8 mouse cellular contexts compared by ENCODE assay signal in the genomic region with DNA sequence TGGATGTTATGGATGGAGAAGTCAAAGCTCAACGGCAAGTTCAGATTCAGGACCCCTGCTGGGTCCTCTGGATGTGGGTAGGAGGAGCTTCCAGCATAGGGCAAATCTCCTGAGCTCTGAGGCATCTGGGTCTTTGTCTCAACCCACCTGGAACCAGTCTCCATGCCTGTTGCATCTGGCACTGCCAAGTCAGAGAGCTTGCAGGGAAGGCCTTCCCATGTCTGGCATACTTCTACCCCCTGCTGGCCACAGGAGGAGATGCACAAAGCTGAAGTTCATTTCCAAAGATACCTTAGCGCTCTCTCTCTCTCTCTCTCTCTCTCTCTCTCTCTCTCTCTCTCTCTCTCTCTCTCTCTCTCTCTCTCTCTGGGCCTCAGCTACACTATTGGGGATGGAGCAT. TPM values are rescaled to one million over a fixed set of nuclear protein-coding genes. Genes with fewer than 3 reads are reported as not detected.
DNase-seq lines count a peak whose midpoint lies in the region; ATAC-seq and TF ChIP-seq lines count a peak whose summit lies in the region.

No protein-coding gene starts in this region.

- ATAC-seq in activated CD4-positive, CD25-positive, alpha-beta regulatory T cell, adult 4 months = peak; percentile 89
- peak; percentile 65 for ATAC-seq in erythroid progenitor cell, adult 5-6 weeks (replicated peaks; ENCODE audit: low FRiP score, poor library complexity, severe bottlenecking)
- peak; percentile 44; the same call in 1 of the 2 replicates for ATAC-seq in intestine, embryonic 15.5 days
- ATAC-seq in liver, postnatal 0 days = no peak

- WGBS in intestine, embryonic 15.5 days = 54% methylated on average over 2 of the region's 2 CpGs
- WGBS in liver, postnatal 0 days (ENCODE audit: insufficient replicate concordance) = 80% methylated on average over 2 of the region's 2 CpGs
- 53% methylated on average over 2 of the region's 2 CpGs for WGBS in olfactory bulb, adult 2 months

- no peak for TF ChIP-seq POLR2A in olfactory bulb, adult 2 months (IDR thresholded peaks at IDR 0.05; ENCODE audit: insufficient read depth, low read depth, low read length)

- peaks cover 17% of the 10 kb centered on the region for H3K36me3 ChIP-seq in intestine, embryonic 15.5 days
- peaks cover 94% of the 10 kb centered on the region for H3K36me3 ChIP-seq in liver, postnatal 0 days (replicated peaks; ENCODE audit: insufficient read depth, low read length)

- TF ChIP-seq EP300 in liver, postnatal 0 days (IDR thresholded peaks at IDR 0.05; ENCODE audit: low read depth) = no peak

- no peak overlapping the region for H3K27ac ChIP-seq in intestine, embryonic 15.5 days
- no peak overlapping the region for H3K27ac ChIP-seq in liver, postnatal 0 days (ENCODE audit: low read depth)
- no peak overlapping the region for H3K27ac ChIP-seq in olfactory bulb, adult 2 months (ENCODE audit: insufficient read depth, low read depth, low read length)

- H3K9me3 ChIP-seq in intestine, embryonic 15.5 days = no peaks in the 10 kb centered on the region
- no peaks in the 10 kb centered on the region for H3K9me3 ChIP-seq in liver, postnatal 0 days (ENCODE audit: low read length)

- no peak overlapping the region for H3K4me2 ChIP-seq in intestine, embryonic 15.5 days (replicated peaks)
- H3K4me2 ChIP-seq in liver, postnatal 0 days (ENCODE audit: low read depth, low read length) = no peak overlapping the region

- peak; percentile 42 for DNase-seq in ovary, postnatal 36 days (ENCODE audit: low spot score)
- no peak for DNase-seq in ovary, adult 18-20 months (ENCODE audit: low spot score)
- peak; percentile 56 for DNase-seq in liver, postnatal 0 days
- no peak for DNase-seq in urinary bladder, adult 18-20 months (ENCODE audit: low spot score in 2 of 2)

- peaks cover 4% of the 10 kb centered on the region; the same call in 1 of the 2 replicates for H3K4me1 ChIP-seq in intestine, embryonic 15.5 days (replicated peaks)
- H3K4me1 ChIP-seq in liver, postnatal 0 days (ENCODE audit: insufficient read depth) = no peaks in the 10 kb centered on the region
- no peaks in the 10 kb centered on the region for H3K4me1 ChIP-seq in olfactory bulb, adult 2 months (ENCODE audit: control insufficient read depth, insufficient read depth, low read length)

- no peak overlapping the region for H3K9ac ChIP-seq in intestine, embryonic 15.5 days
- H3K9ac ChIP-seq in liver, postnatal 0 days (replicated peaks) = no peak overlapping the region

- H3K27me3 ChIP-seq in intestine, embryonic 15.5 days (replicated peaks) = no peaks in the 10 kb centered on the region
- no peaks in the 10 kb centered on the region for H3K27me3 ChIP-seq in liver, postnatal 0 days (ENCODE audit: insufficient read depth, low read length)

- peak; percentile 90 for TF ChIP-seq CTCF in liver, postnatal 0 days (IDR thresholded peaks at IDR 0.05; ENCODE audit: low read depth)
- TF ChIP-seq CTCF in olfactory bulb, adult 2 months (IDR thresholded peaks at IDR 0.05; ENCODE audit: insufficient read depth, low read depth, low read length) = 0 out of 2 replicates have a peak, but pooled peaks have one; percentile 43

- H3K4me3 ChIP-seq in intestine, embryonic 15.5 days (replicated peaks) = no peak overlapping the region
- H3K4me3 ChIP-seq in liver, postnatal 0 days (ENCODE audit: low read depth, low read length) = no peak overlapping the region
- no peak overlapping the region for H3K4me3 ChIP-seq in olfactory bulb, adult 2 months (ENCODE audit: insufficient read depth, low read depth, low read length)

RNA-seq across cellular contexts. Expression of gene Slc43a1, which starts 17.1 kb away (rescaled TPM):
- 1 to 10 TPM; 3.7 to 7.6 TPM for polyA plus RNA-seq in activated CD4-positive, CD25-positive, alpha-beta regulatory T cell, adult 4 months (2017; shearing (Covaris generic))
- total RNA-seq in erythroid progenitor cell, adult 5-6 weeks (2015; ENCODE audit: low replicate concordance) = 716 and 794 TPM in 2 replicates
- 395 and 487 TPM in 2 replicates for total RNA-seq in erythroid progenitor cell, adult 5-6 weeks (2017; ENCODE audit: low replicate concordance)
- 15.0 and 16.3 TPM in 2 replicates for polyA plus RNA-seq in intestine, embryonic 15.5 days (2015; fragmentation: Nextera tagmentation; extraction: Ambion mirVana)
- 67.8 and 74.2 TPM in 2 replicates for polyA plus RNA-seq in liver, postnatal 0 days (2015; fragmentation: Nextera tagmentation; extraction: Ambion mirVana)
- polyA plus RNA-seq in olfactory bulb, adult 2 months (2012; ENCODE audit: insufficient read depth, insufficient read length, low replicate concordance, missing spikeins) = not detected in 2 replicates

RNA-seq across cellular contexts. Expression of gene Timm10, which starts 28.9 kb away (rescaled TPM):
- 10 to 100 TPM; 36.8 to 40.4 TPM for polyA plus RNA-seq in activated CD4-positive, CD25-positive, alpha-beta regulatory T cell, adult 4 months (2017; shearing (Covaris generic))
- total RNA-seq in erythroid progenitor cell, adult 5-6 weeks (2015; ENCODE audit: low replicate concordance) = 16.8 and 17.3 TPM in 2 replicates
- 6.5 TPM in 1 of 2 replicates, not detected in the other for total RNA-seq in erythroid progenitor cell, adult 5-6 weeks (2017; ENCODE audit: low replicate concordance)
- 56.1 and 67.2 TPM in 2 replicates for polyA plus RNA-seq in intestine, embryonic 15.5 days (2015; fragmentation: Nextera tagmentation; extraction: Ambion mirVana)
- 59.8 and 63.9 TPM in 2 replicates for polyA plus RNA-seq in liver, postnatal 0 days (2015; fragmentation: Nextera tagmentation; extraction: Ambion mirVana)
- not detected in 2 replicates for polyA plus RNA-seq in olfactory bulb, adult 2 months (2012; ENCODE audit: insufficient read depth, insufficient read length, low replicate concordance, missing spikeins)

RNA-seq across cellular contexts. Expression of gene Rtn4rl2, which starts 30.8 kb away (rescaled TPM):
- not detected for polyA plus RNA-seq in activated CD4-positive, CD25-positive, alpha-beta regulatory T cell, adult 4 months (2017; shearing (Covaris generic))
- not detected in 2 replicates for total RNA-seq in erythroid progenitor cell, adult 5-6 weeks (2015; ENCODE audit: low replicate concordance)
- not detected in 2 replicates for total RNA-seq in erythroid progenitor cell, adult 5-6 weeks (2017; ENCODE audit: low replicate concordance)
- polyA plus RNA-seq in intestine, embryonic 15.5 days (2015; fragmentation: Nextera tagmentation; extraction: Ambion mirVana) = 1.2 and 1.7 TPM in 2 replicates
- 0.14 and 0.31 TPM in 2 replicates for polyA plus RNA-seq in liver, postnatal 0 days (2015; fragmentation: Nextera tagmentation; extraction: Ambion mirVana)
- polyA plus RNA-seq in olfactory bulb, adult 2 months (2012; ENCODE audit: insufficient read depth, insufficient read length, low replicate concordance, missing spikeins) = not detected in 2 replicates

RNA-seq across cellular contexts. Expression of gene Smtnl1, which starts 33.3 kb away (rescaled TPM):
- polyA plus RNA-seq in activated CD4-positive, CD25-positive, alpha-beta regulatory T cell, adult 4 months (2017; shearing (Covaris generic)) = not detected
- not detected in 2 replicates for total RNA-seq in erythroid progenitor cell, adult 5-6 weeks (2015; ENCODE audit: low replicate concordance)
- total RNA-seq in erythroid progenitor cell, adult 5-6 weeks (2017; ENCODE audit: low replicate concordance) = not detected in 2 replicates
- 0.08 and 0.13 TPM in 2 replicates for polyA plus RNA-seq in intestine, embryonic 15.5 days (2015; fragmentation: Nextera tagmentation; extraction: Ambion mirVana)
- polyA plus RNA-seq in liver, postnatal 0 days (2015; fragmentation: Nextera tagmentation; extraction: Ambion mirVana) = 0.15 and 0.98 TPM in 2 replicates
- not detected in 2 replicates for polyA plus RNA-seq in olfactory bulb, adult 2 months (2012; ENCODE audit: insufficient read depth, insufficient read length, low replicate concordance, missing spikeins)

RNA-seq across cellular contexts. Expression of gene Ube2l6, which starts 57.1 kb away (rescaled TPM):
- polyA plus RNA-seq in activated CD4-positive, CD25-positive, alpha-beta regulatory T cell, adult 4 months (2017; shearing (Covaris generic)) = 10 to 100 TPM; 71.4 to 83.0 TPM
- 424 and 462 TPM in 2 replicates for total RNA-seq in erythroid progenitor cell, adult 5-6 weeks (2015; ENCODE audit: low replicate concordance)
- total RNA-seq in erythroid progenitor cell, adult 5-6 weeks (2017; ENCODE audit: low replicate concordance) = 282 and 312 TPM in 2 replicates
- 46.5 TPM in 2 replicates for polyA plus RNA-seq in intestine, embryonic 15.5 days (2015; fragmentation: Nextera tagmentation; extraction: Ambion mirVana)
- 276 and 305 TPM in 2 replicates for polyA plus RNA-seq in liver, postnatal 0 days (2015; fragmentation: Nextera tagmentation; extraction: Ambion mirVana)
- not detected in 2 replicates for polyA plus RNA-seq in olfactory bulb, adult 2 months (2012; ENCODE audit: insufficient read depth, insufficient read length, low replicate concordance, missing spikeins)

Comparison
In these comparisons a context has a peak if more than half of its experiments do, and no peak if none do; other contexts are left out.
1. DNase-seq: peak in ovary, postnatal 36 days (single experiment) and liver, postnatal 0 days (single experiment); none in ovary, adult 18-20 months (single experiment) and urinary bladder, adult 18-20 months (0 of 2).
2. RNA of gene Timm10, which starts 28.9 kb away (polyA plus RNA-seq): 59.8 to 63.9 TPM in liver, postnatal 0 days, 56.1 to 67.2 TPM in intestine, embryonic 15.5 days and 36.8 to 40.4 TPM in activated CD4-positive, CD25-positive, alpha-beta regulatory T cell, adult 4 months; not detected in olfactory bulb, adult 2 months; every median in the first group is over 10 times any median in the second.